Mouse (Mus musculus) heart, postnatal 25 days (tissue): Measurements from ENCODE around the gene Galnt9. TPM values are rescaled to one million over a fixed set of nuclear protein-coding genes. Genes with fewer than 3 reads are reported as not detected.

Experiments
- DNase-seq: peaks from one replicate; pipeline ENCODE4 v3.0.0; 2022; ENCODE audit warnings: low spot score
- intact Hi-C: fragments of 180-260 bp; cut with DNase I; formaldehyde crosslinking; loops from one replicate; pipeline ENCODE4 v1.15.1; 2025
- total RNA-seq, 2 experiments: library from RNA; stranded (reverse); gene quantifications; 2 replicates each; pipeline ENCODE4 v1.2.3; 2021

The Galnt9 gene
- total RNA-seq, 2 experiments from 2014 or later: not detected

DNA sequence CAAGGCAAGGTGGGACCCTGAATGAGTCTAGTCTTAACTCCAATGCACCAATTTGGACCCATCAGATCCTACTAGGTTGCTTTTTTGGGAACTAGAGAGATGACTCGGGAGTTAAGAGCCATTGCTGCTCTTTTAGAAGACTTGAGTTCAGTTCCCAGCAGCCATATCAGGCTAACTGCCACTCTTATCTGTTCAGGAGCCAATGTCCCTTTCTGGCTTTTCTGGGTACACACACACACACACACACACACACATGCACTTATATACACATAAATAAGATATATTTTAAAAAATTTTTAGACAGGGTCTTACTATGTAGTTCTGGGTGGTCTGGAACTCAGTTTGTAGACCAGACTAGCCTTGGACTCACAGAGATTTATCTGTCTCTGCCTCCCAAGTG lies 9.8 kb upstream of the Galnt9 start:
- DNase-seq: no peak
- intact Hi-C loops: no loop called here

- no peak for DNase-seq
- intact Hi-C loops: no loop called here
These were observed 8.2 kb upstream of the Galnt9 start for GRCm38 (mm10) chr5:110535964-110536363.

GRCm38 (mm10) chr5:110540947-110541346 lies 3.2 kb upstream of the Galnt9 start:
- intact Hi-C loops: no loop called here
- no peak for DNase-seq

- intact Hi-C loops: no loop called here
These were observed 2.7 kb upstream of the Galnt9 start for GRCm38 (mm10) chr5:110541456-110541855.

GRCm38 (mm10) chr5:110544691-110545069 lies 525 bp downstream of the Galnt9 start:
- DNase-seq: no peak
- intact Hi-C loops: no loop called here

More at GRCm38 (mm10) chr5:110541456-110541855, 2.7 kb upstream of the Galnt9 start:
- DNase-seq: no peak

DNA sequence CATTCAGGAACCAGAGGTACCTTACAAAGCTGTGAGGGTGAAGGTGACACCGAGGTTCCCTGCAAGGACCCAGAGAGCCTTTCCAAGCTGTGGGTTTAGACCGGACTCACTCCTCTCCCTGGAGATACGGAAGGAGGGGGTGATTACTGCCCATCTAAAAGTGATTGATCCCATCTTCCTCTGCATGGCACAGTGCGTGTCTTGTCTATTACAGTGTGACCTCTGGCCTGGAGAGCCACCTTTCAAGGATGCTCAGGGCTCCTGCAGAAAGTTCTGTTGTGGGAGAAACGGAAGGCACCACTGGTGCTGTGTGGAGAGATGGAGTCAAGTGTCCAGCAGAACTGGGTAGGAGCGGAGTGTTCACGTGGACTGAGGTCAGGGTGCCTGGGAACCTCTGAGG lies 1.2 kb downstream of the Galnt9 start:
- intact Hi-C loops: no loop called here

DNA sequence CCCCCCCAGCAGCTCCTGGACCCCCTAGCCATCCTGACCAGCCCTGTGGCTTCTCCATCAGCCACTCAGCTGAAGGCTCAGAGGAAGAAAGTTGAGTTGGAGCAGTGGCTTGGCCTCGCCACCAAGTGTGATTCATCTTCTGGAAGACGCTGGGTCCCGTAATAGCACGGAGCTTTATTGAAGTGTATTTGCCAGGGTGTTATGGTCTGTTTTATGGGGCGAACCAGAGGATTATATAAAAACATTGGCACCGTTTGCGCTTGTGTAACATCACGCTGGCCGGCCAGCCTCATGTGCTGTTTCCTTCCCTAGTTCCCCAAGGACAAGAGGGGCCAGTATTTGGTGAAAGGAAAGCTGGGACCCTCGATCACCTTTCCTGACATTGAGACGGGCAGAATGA lies 2.0 kb downstream of the Galnt9 start:
- DNase-seq: no peak
- intact Hi-C loops: no loop called here

More for the DNA sequence above, 1.2 kb downstream of the Galnt9 start:
- DNase-seq: no peak

GRCm38 (mm10) chr5:110546726-110547406 lies 2.7 kb downstream of the Galnt9 start:
- intact Hi-C loops: no loop called here

DNA sequence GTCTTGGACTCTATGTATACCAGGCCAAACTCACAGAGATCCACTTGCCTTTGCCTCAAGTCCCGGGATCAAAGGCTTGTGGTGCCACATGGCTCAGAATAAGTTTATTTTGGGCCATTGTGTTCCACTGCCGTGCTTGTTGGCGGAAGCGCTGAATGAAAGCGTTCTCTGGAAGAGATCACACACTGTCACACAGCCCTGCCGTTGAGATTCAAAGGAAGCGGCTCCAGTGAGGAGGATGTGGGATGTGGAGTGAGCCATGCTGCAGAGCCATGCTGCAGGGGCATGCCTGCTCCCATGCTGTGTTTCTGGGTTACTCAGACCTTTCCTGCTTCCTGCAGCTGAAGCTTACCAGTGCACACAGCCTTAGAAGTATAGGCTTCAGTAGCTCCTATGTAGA lies 4.3 kb downstream of the Galnt9 start:
- intact Hi-C loops: no loop called here
- no peak for DNase-seq

More at GRCm38 (mm10) chr5:110546726-110547406, 2.7 kb downstream of the Galnt9 start:
- DNase-seq: no peak

DNA sequence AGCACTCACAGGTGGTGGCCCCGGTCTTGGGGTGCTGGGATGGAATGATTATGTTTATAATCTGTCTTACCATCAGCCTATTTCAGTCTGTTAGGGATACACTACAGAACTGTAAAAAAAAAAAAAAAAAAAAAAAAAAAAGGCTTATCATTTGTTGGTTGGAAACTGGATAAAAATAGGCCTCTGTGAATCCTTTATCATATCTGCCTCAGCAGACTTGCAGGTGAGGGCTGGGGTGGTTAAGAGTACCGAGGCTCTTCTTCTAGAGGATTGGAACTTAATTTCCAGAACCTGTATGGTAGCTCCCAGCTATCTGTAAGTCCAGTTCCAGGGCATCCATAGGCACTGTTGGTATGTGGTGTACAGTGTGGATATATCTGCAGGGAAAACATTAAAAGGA lies 6.0 kb downstream of the Galnt9 start:
- intact Hi-C loops: no loop called here
- DNase-seq: no peak

DNA sequence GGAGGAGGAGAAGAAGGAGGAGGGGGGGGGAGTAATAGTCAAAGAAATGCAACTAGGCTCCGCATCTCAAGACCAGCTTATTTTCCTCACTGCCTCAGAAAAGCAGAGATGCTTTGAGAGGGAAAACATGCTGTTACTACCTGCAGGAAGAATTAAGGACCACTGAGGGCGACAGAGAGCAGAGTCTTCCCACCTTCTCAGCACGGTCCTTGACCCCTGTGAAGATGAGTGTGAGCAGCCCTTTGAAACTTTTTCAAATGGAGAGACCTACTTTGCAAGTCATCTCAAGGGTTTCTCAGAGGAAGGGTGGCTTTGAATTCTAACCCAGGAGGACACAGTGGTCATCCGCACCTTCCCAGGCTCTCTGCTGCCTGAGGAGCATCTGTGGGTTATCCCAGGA lies 6.7 kb downstream of the Galnt9 start:
- intact Hi-C loops: no loop called here
- no peak for DNase-seq

DNA sequence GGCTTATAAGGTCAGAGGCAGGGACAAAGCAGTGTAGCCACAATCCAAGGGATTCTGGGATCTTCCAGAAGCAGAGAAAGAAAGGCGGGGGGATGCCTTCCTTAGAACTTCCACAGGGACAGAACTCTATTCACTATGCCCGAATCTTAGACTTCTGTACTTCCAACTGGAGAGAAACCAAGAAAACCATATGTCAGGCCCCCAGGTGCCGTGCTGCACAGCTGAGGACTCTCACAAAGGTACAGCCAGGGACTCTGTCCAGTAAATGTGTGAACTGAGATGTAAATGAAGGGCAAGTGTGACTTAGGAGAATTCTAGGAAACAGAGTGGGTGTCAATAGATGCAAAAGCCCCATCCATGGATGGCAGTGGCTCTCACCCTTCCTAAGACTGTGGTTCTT lies 7.8 kb downstream of the Galnt9 start:
- intact Hi-C loops: no loop called here
- no peak for DNase-seq

DNA sequence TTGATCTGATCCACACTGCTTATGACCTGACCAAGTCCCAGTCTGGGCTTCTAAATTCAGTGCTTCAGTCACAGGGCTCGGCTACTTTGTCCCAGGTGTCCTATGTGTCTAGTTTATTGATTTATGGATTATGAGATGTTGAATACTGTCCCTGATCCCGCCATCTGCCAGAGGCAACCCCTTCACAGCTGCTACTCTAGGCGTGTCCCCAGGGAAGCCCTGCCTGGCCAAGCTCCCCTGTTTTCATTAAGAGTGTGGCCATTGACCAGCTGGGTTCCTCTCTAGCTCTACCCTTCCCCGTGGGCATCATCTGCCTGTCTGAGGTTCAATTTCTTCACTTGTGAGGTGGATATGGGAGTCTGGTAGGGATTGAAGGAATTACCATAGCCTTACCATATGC lies 9.2 kb downstream of the Galnt9 start:
- DNase-seq: no peak
- intact Hi-C loops: no loop called here

GRCm38 (mm10) chr5:110555198-110555597 lies 11.0 kb downstream of the Galnt9 start:
- no peak for DNase-seq
- intact Hi-C loops: no loop called here

DNA sequence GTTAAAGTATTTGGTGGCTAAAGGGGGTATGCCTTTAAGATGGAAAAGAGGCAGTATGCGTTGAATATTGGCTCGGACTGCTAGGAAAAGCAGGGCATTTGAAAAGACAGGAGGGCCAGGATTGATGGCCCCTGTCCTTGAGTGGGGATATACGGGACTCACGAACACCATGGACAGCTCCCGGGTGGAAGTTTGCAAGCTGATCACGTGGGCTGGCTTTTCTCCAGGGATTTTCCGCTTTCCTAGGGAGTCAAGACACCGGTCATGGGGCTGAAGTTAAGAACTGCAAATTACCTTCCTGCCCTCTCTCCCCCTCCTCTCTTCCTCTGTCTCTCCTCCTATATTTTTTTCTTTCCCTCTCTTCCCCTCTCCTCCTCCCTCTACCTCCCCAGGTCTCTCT lies 14.2 kb downstream of the Galnt9 start:
- intact Hi-C loops: no loop called here

GRCm38 (mm10) chr5:110559679-110560078 lies 15.5 kb downstream of the Galnt9 start:
- intact Hi-C loops: no loop called here
- DNase-seq: no peak

More for the DNA sequence above, 14.2 kb downstream of the Galnt9 start:
- DNase-seq: no peak

DNA sequence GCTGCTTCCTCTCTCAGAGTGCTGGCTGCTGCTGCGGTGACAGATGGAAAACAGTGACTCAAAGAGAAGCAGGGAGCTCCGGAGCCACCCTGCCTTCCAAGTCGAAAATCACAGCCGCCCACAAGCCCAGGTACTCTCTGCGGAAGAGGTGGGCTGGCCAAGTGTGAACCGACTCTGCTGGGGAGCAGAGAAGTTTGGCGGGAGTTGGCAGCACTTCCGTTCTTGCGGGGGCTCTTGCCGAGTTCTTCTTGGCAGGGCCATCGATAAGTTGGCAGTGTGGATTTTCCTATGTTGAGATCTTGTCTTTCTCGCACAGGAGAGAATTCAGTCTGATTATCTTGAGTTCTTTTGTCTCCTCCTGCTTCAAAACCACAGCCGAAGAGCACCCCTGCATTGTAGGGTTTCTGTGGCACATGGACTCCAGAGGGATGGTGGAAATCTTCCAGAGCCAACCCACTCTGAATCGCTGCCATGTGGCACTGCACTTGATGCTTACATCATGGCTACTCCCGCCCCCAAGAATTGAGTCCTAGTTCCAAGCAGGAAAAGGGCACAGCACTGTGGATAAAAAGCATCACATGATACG lies 18.7 kb downstream of the Galnt9 start:
- intact Hi-C loops: no loop called here
- no peak for DNase-seq

DNA sequence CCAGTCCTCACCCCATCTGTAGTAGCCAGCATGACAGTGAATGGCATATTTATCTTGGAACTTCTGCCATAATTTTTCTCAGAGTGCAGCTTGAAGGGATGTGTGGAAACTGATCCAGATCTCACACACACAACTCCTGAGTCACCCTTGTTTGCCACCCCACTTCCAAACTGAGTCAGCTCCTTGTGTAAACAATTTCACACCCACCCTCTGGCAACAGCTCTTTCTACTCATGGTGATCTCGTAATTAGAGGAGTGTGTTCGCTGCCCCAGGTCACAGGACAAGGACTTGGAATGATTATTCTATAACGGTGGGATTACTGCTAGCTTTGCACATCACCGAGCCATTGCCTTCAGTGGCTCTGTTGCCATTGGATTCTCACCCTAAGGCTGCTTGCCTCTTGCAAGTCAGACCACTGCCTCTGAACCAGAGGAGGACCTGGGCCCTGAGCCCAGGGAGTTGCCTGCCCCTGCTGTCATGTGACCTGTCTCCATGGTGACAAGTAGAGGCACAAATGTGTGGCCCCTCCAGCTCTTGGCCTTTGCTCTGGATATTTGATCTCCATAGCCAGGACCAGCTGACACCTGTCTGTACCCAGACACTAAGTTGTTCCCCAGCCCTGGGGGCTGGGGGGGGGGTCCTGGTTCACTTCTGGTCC lies 21.0 kb downstream of the Galnt9 start:
- intact Hi-C loops: no loop called here
- no peak for DNase-seq

- intact Hi-C loops: no loop called here
These were observed 23.4 kb downstream of the Galnt9 start for GRCm38 (mm10) chr5:110567547-110567946.

DNA sequence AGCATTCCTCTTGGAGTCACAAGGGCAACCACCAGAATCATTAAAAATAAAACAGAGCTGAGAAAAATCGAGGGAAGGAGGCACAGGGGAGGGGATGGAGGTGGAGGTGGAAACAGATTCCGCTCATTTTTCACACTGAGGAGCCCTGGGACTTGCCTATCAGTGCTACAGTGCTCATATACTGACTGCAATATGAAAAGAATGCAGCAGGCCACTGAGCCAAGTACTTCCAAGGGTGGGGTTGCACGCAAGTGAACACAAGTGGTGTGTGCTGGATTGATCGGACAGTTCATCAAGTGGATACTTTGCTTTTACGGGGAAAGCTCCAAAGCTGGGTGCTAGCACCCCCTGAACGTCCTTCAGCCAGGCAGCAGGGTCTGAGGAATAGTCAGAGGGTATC lies 30.7 kb downstream of the Galnt9 start:
- no peak for DNase-seq
- intact Hi-C loops: no loop called here

More at GRCm38 (mm10) chr5:110567547-110567946, 23.4 kb downstream of the Galnt9 start:
- no peak for DNase-seq

DNA sequence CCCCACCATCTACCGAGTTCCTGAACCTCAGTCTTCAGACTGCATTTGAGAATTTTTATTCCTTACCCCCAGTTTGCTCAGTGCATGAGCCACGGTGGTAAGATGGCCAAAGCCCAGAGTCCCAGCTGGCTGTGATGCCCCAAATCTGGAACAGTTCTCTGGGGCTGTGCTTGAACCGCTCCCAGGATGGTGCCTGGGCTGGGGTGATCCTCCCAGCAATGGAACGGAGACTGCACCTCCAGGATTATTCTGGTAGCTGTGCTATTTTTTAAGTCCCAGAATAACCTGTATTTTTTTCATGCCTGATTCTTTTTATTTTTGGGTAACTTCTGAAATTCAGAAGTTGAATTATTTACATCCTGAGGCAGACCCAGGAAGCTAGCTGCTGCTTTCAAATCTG lies 35.1 kb downstream of the Galnt9 start:
- no peak for DNase-seq

More for the DNA sequence above, 35.1 kb downstream of the Galnt9 start:
- intact Hi-C loops: no loop called here
